Mouse (Mus musculus) embryonic facial prominence, embryonic 15.5 days (tissue): ENCODE measurements around the gene Bcam. TPM values are rescaled to one million over a fixed set of nuclear protein-coding genes. Genes with fewer than 3 reads are reported as not detected.

Experiments
- ATAC-seq: fragments of 200-750 bp; cut with Nextera tagmentation; 2 replicates; pipeline ENCODE4 v1.8.0; 2017; ENCODE audit warnings: low read depth, moderate TSS enrichment; ENCODE audit not compliant: insufficient number of reproducible peaks, low FRiP score, low TSS enrichment
- H3K27ac ChIP-seq: fragments of 300-500 bp; sonication (generic); replicated peaks from 2 replicates; pipeline ENCODE4 v1.5.1; 2015; ENCODE audit warnings: mild to moderate bottlenecking, inconsistent platforms
- H3K27me3 ChIP-seq: fragments of 300-500 bp; sonication (generic); 2 replicates; pipeline ENCODE4 v1.6.1; 2015; ENCODE audit warnings: inconsistent platforms
- H3K36me3 ChIP-seq: fragments of 300-500 bp; sonication (generic); 2 replicates; pipeline ENCODE4 v1.6.1; 2015; ENCODE audit warnings: mild to moderate bottlenecking, inconsistent platforms
- H3K4me1 ChIP-seq: fragments of 300-500 bp; sonication (generic); 2 replicates; pipeline ENCODE4 v1.6.1; 2015; ENCODE audit warnings: inconsistent platforms
- H3K4me2 ChIP-seq: fragments of 300-500 bp; sonication (generic); replicated peaks from 2 replicates; pipeline ENCODE4 v1.6.1; 2015; ENCODE audit warnings: mild to moderate bottlenecking, inconsistent platforms
- H3K4me3 ChIP-seq: fragments of 300-500 bp; sonication (generic); replicated peaks from 2 replicates; pipeline ENCODE4 v1.5.1; 2015; ENCODE audit warnings: mild to moderate bottlenecking, inconsistent platforms
- H3K9ac ChIP-seq: fragments of 300-500 bp; sonication (generic); 2 replicates; pipeline ENCODE4 v1.6.1; 2015; ENCODE audit warnings: inconsistent platforms
- H3K9me3 ChIP-seq: fragments of 300-500 bp; sonication (generic); replicated peaks from 2 replicates; pipeline ENCODE4 v1.6.1; 2016; ENCODE audit warnings: inconsistent platforms
- WGBS: fragments of 180-500 bp; shearing (Covaris S2); methylation state at CpG from one replicate; pipeline ENCODE4 v1.1.7; 2015; 5-methylcytosine and 5-hydroxymethylcytosine counted together
- polyA plus RNA-seq: library from polyadenylated mRNA; unstranded; fragments of >200 nt; fragmentation: Nextera tagmentation; extraction: Ambion mirVana; gene quantifications from 2 replicates; pipeline ENCODE4 v1.2.1, GENCODE M21; 2015

Bcam gene
- polyA plus RNA-seq, 1 experiment from 2014 or later = 158 TPM

GRCm38 (mm10) chr7:19718297-19718952, 52.4 kb downstream of the Bcam start:
- Histone ChIP-seq H3K4me3 (no peak overlapping the region), H3K4me2 (no peak overlapping the region), H3K36me3 (peaks cover 58% of the 10 kb centered on the region), H3K27ac (no peak overlapping the region), H3K9me3 (peaks cover 13% of the 10 kb centered on the region; the same call in 1 of the 2 replicates), H3K27me3 (no peaks in the 10 kb centered on the region), H3K4me1 (peaks cover 24% of the 10 kb centered on the region), H3K9ac (no peak overlapping the region)
- ATAC-seq = no peak
- 91% methylated on average over 5 of the region's 5 CpGs for WGBS

- 79% methylated on average over 4 of the region's 4 CpGs for WGBS
Observed at GRCm38 (mm10) chr7:19717346-19717745, 53.5 kb downstream of the Bcam start.

GRCm38 (mm10) chr7:19716822-19717221, 54.0 kb downstream of the Bcam start:
- Histone ChIP-seq H3K4me3 (no peak overlapping the region), H3K27ac (peak overlapping the region; percentile 86), H3K4me1 (peaks cover 25% of the 10 kb centered on the region), H3K4me2 (peak overlapping the region; percentile 64), H3K27me3 (no peaks in the 10 kb centered on the region), H3K9me3 (peaks cover 10% of the 10 kb centered on the region; the same call in 1 of the 2 replicates), H3K36me3 (peaks cover 57% of the 10 kb centered on the region), H3K9ac (no peak overlapping the region)
- 80% methylated on average over 2 of the region's 2 CpGs for WGBS
- ATAC-seq = no peak

More at GRCm38 (mm10) chr7:19717346-19717745, 53.5 kb downstream of the Bcam start:
- H3K9me3 ChIP-seq = peaks cover 13% of the 10 kb centered on the region; the same call in 1 of the 2 replicates
- no peak overlapping the region for H3K9ac ChIP-seq
- no peak for ATAC-seq
- H3K4me3 ChIP-seq = no peak overlapping the region
- no peaks in the 10 kb centered on the region for H3K27me3 ChIP-seq
- no peak overlapping the region for H3K4me2 ChIP-seq
- H3K36me3 ChIP-seq = peaks cover 57% of the 10 kb centered on the region
- H3K4me1 ChIP-seq = peaks cover 25% of the 10 kb centered on the region
- H3K27ac ChIP-seq = no peak overlapping the region

GRCm38 (mm10) chr7:19716055-19716682, 54.6 kb downstream of the Bcam start:
- ATAC-seq = no peak
- H3K9me3 ChIP-seq = peaks cover 3% of the 10 kb centered on the region; the same call in 1 of the 2 replicates
- peaks cover 25% of the 10 kb centered on the region for H3K4me1 ChIP-seq
- no peak overlapping the region for H3K9ac ChIP-seq
- no peaks in the 10 kb centered on the region for H3K27me3 ChIP-seq
- peak overlapping the region; percentile 100 for H3K4me3 ChIP-seq
- H3K36me3 ChIP-seq = peaks cover 57% of the 10 kb centered on the region
- peak overlapping the region; percentile 86 for H3K27ac ChIP-seq
- H3K4me2 ChIP-seq = peak overlapping the region; percentile 64
- 6% methylated on average over 18 of the region's 18 CpGs for WGBS

- H3K27me3 ChIP-seq = no peaks in the 10 kb centered on the region
- ATAC-seq = peak; percentile 99
- H3K27ac ChIP-seq = peak within 1 kb of the TSS; percentile 86
- H3K4me2 ChIP-seq = peak within 1 kb of the TSS; percentile 88
- H3K36me3 ChIP-seq = peaks cover 55% of the 10 kb centered on the region
- H3K4me1 ChIP-seq = peaks cover 25% of the 10 kb centered on the region
- whole genome bisulfite sequencing = under 1% methylated on average over 59 of the region's 59 CpGs
- H3K9ac ChIP-seq = peak within 1 kb of the TSS; percentile 98
- no peaks in the 10 kb centered on the region for H3K9me3 ChIP-seq
- H3K4me3 ChIP-seq = peak within 1 kb of the TSS; percentile 100
Observed at GRCm38 (mm10) chr7:19715239-19716054, 55.4 kb downstream of the Bcam start, which contains the start of gene Tomm40. TSS of gene Tomm40 (minus strand) at chr7:19715438.

GRCm38 (mm10) chr7:19714836-19715235, 56.0 kb downstream of the Bcam start:
- peak overlapping the region; percentile 98 for H3K9ac ChIP-seq
- 0% methylated on average over 39 of the region's 39 CpGs for WGBS
- no peaks in the 10 kb centered on the region for H3K27me3 ChIP-seq
- H3K27ac ChIP-seq = peak overlapping the region; percentile 74
- H3K36me3 ChIP-seq = peaks cover 57% of the 10 kb centered on the region
- no peak for ATAC-seq
- H3K4me3 ChIP-seq = peak overlapping the region; percentile 100
- no peaks in the 10 kb centered on the region for H3K9me3 ChIP-seq
- peaks cover 25% of the 10 kb centered on the region for H3K4me1 ChIP-seq
- peak overlapping the region; percentile 88 for H3K4me2 ChIP-seq

GRCm38 (mm10) chr7:19713598-19713997, 57.2 kb downstream of the Bcam start:
- H3K4me1 ChIP-seq = peaks cover 25% of the 10 kb centered on the region
- H3K4me2 ChIP-seq = no peak overlapping the region
- H3K9me3 ChIP-seq = no peaks in the 10 kb centered on the region
- H3K4me3 ChIP-seq = no peak overlapping the region; the same call in 1 of the 2 replicates
- H3K9ac ChIP-seq = no peak overlapping the region; the same call in 1 of the 2 replicates
- no peak for ATAC-seq
- H3K27me3 ChIP-seq = no peaks in the 10 kb centered on the region
- H3K36me3 ChIP-seq = peaks cover 57% of the 10 kb centered on the region
- 86% methylated on average over 9 of the region's 9 CpGs for WGBS
- no peak overlapping the region for H3K27ac ChIP-seq

- 46% methylated on average over 4 of the region's 4 CpGs for WGBS
- Histone ChIP-seq H3K9me3 (no peaks in the 10 kb centered on the region), H3K9ac (no peak overlapping the region), H3K36me3 (peaks cover 56% of the 10 kb centered on the region), H3K4me3 (no peak overlapping the region), H3K27me3 (no peaks in the 10 kb centered on the region), H3K27ac (no peak overlapping the region), H3K4me2 (no peak overlapping the region), H3K4me1 (peaks cover 25% of the 10 kb centered on the region)
- no peak for ATAC-seq
Observed at GRCm38 (mm10) chr7:19713196-19713595, 57.6 kb downstream of the Bcam start.

GRCm38 (mm10) chr7:19712414-19712813, 58.4 kb downstream of the Bcam start:
- H3K36me3 ChIP-seq = peaks cover 61% of the 10 kb centered on the region
- H3K9me3 ChIP-seq = no peaks in the 10 kb centered on the region
- H3K4me2 ChIP-seq = no peak overlapping the region
- H3K27me3 ChIP-seq = no peaks in the 10 kb centered on the region
- 67% methylated on average over 4 of the region's 4 CpGs for WGBS
- H3K9ac ChIP-seq = no peak overlapping the region
- H3K4me1 ChIP-seq = peaks cover 25% of the 10 kb centered on the region
- no peak for ATAC-seq
- H3K27ac ChIP-seq = no peak overlapping the region
- H3K4me3 ChIP-seq = no peak overlapping the region

GRCm38 (mm10) chr7:19710650-19711049, 60.2 kb downstream of the Bcam start:
- Histone ChIP-seq H3K4me3 (no peak overlapping the region), H3K36me3 (peaks cover 71% of the 10 kb centered on the region), H3K27me3 (no peaks in the 10 kb centered on the region), H3K4me2 (no peak overlapping the region), H3K27ac (no peak overlapping the region), H3K9ac (no peak overlapping the region), H3K4me1 (peaks cover 16% of the 10 kb centered on the region), H3K9me3 (no peaks in the 10 kb centered on the region)
- 92% methylated on average over 10 of the region's 10 CpGs for WGBS
- ATAC-seq = no peak
